Mouse (Mus musculus): ENCODE measurements around the gene Daam2.

- TF ChIP-seq CHD2 (IDR thresholded peaks at IDR 0.05; ENCODE audit: low read depth, low read length) (no peak), ZC3H11A (IDR thresholded peaks at IDR 0.05; ENCODE audit: borderline replicate concordance, low read depth, low read length) (no peak), MAFK (IDR thresholded peaks at IDR 0.05; ENCODE audit: insufficient read depth, low read depth, low read length) (no peak), HCFC1 (IDR thresholded peaks at IDR 0.05; ENCODE audit: borderline replicate concordance, insufficient read depth, low read length) (no peak)
These were observed 23.4 kb downstream of the Daam2 start for GRCm38 (mm10) chr17:49540706-49541105.
